Mouse (Mus musculus): ENCODE data around the gene Txnrd1.

- TF ChIP-seq CTCF (IDR thresholded peaks at IDR 0.05; ENCODE audit: borderline replicate concordance, control insufficient read depth, extremely low read depth, insufficient read depth, low read length, poor library complexity), result peak; percentile 40; the same call in 1 of the 2 replicates
- TF ChIP-seq POLR2A (IDR thresholded peaks at IDR 0.05; ENCODE audit: control insufficient read depth, extremely low read depth, insufficient read depth, low read length, poor library complexity), result no peak
Measured at GRCm38 (mm10) chr10:82798312-82798933, 35.3 kb upstream of the Txnrd1 start.

Data from thymus, adult 2 months (tissue).